Mouse (Mus musculus) liver, postnatal 0 days (tissue): Measurements from ENCODE around the gene 1110059E24Rik. TPM values are rescaled to one million over a fixed set of nuclear protein-coding genes. Genes with fewer than 3 reads are reported as not detected.

Experiments used
- ATAC-seq: fragments of 200-750 bp; cut with Nextera tagmentation; 2 replicates; pipeline ENCODE4 v1.8.0; 2017; ENCODE audit warnings: mild to moderate bottlenecking, moderate library complexity
- DNase-seq: peaks from one replicate; pipeline ENCODE4 v3.0.0-alpha.2; 2016
- H3K27ac ChIP-seq: fragments of 300-500 bp; sonication (generic); 2 replicates; pipeline ENCODE4 v1.5.1; 2014; ENCODE audit warnings: antibody characterized with exemption, moderate library complexity, mild to moderate bottlenecking, low read depth
- H3K27me3 ChIP-seq: fragments of 300-500 bp; sonication (generic); 2 replicates; pipeline ENCODE4 v1.6.1; 2014; ENCODE audit warnings: low read length, control low read depth, mixed read lengths; ENCODE audit not compliant: insufficient read depth
- H3K36me3 ChIP-seq: fragments of 300-500 bp; sonication (generic); replicated peaks from 2 replicates; pipeline ENCODE4 v1.6.1; 2014; ENCODE audit warnings: mild to moderate bottlenecking, control low read depth, low read length, moderate library complexity, mixed read lengths; ENCODE audit not compliant: insufficient read depth
- H3K4me1 ChIP-seq: fragments of 300-500 bp; sonication (generic); 2 replicates; pipeline ENCODE4 v1.6.1; 2014; ENCODE audit warnings: antibody characterized with exemption, mild to moderate bottlenecking, control low read depth; ENCODE audit not compliant: insufficient read depth
- H3K4me2 ChIP-seq: fragments of 300-500 bp; sonication (generic); 2 replicates; pipeline ENCODE4 v1.6.1; 2014; ENCODE audit warnings: low read depth, mild to moderate bottlenecking, low read length, moderate library complexity, mixed read lengths
- H3K4me3 ChIP-seq: fragments of 300-500 bp; sonication (generic); 2 replicates; pipeline ENCODE4 v1.5.1; 2014; ENCODE audit warnings: low read depth, low read length
- H3K9ac ChIP-seq: fragments of 300-500 bp; sonication (generic); replicated peaks from 2 replicates; pipeline ENCODE4 v1.6.1; 2014; ENCODE audit warnings: mild to moderate bottlenecking, moderate library complexity
- H3K9me3 ChIP-seq: fragments of 300-500 bp; sonication (generic); 2 replicates; pipeline ENCODE4 v1.6.1; 2016; ENCODE audit warnings: mild to moderate bottlenecking, control low read depth, low read length, mixed read lengths
- CTCF ChIP-seq: sonication (generic); IDR thresholded peaks from 2 replicates; pipeline ENCODE4 v1.5.1; 2016; ENCODE audit warnings: antibody characterized with exemption, low read depth
- EP300 ChIP-seq: IDR thresholded peaks from 2 replicates; pipeline ENCODE4 v1.6.1; 2016; ENCODE audit warnings: antibody characterized with exemption, low read depth, mild to moderate bottlenecking
- WGBS: fragments of 180-500 bp; shearing (Covaris S2); extraction: QIAGEN DNeasy Blood & Tissue Kit; methylation state at CpG from one replicate; pipeline ENCODE4 v1.1.7; 2014; ENCODE audit not compliant: insufficient replicate concordance; 5-methylcytosine and 5-hydroxymethylcytosine counted together
- polyA plus RNA-seq: library from polyadenylated mRNA; unstranded; fragments of >200 nt; fragmentation: Nextera tagmentation; extraction: Ambion mirVana; gene quantifications from 2 replicates; pipeline ENCODE4 v1.2.1, GENCODE M21; 2015

The 1110059E24Rik gene
- polyA plus RNA-seq: 17.7 and 18.6 TPM in 2 replicates

- Histone ChIP-seq H3K27me3 (no peaks in the 10 kb centered on the region), H3K9ac (peak within 1 kb of the TSS; percentile 89), H3K4me1 (peaks cover 23% of the 10 kb centered on the region), H3K27ac (peak within 1 kb of the TSS; percentile 98), H3K4me2 (peak within 1 kb of the TSS; percentile 83), H3K36me3 (no peaks in the 10 kb centered on the region), H3K9me3 (no peaks in the 10 kb centered on the region), H3K4me3 (peak within 1 kb of the TSS; percentile 86)
- ATAC-seq: peak; percentile 98
- TF ChIP-seq CTCF (no peak), EP300 (0 out of 2 replicates have a peak, but pooled peaks have one; percentile 38)
- WGBS: 6% methylated on average over 52 of the region's 52 CpGs
- peak; percentile 95 for DNase-seq
Observed at GRCm38 (mm10) chr19:21652285-21653171, at the start of gene 1110059E24Rik. Gene 1110059E24Rik (minus strand): TSS chr19:21652976.

- no peak overlapping the region for H3K4me3 ChIP-seq
- H3K9ac ChIP-seq: no peak overlapping the region
- no peaks in the 10 kb centered on the region for H3K9me3 ChIP-seq
- no peak for TF ChIP-seq EP300
- no peak for TF ChIP-seq CTCF
- H3K27me3 ChIP-seq: no peaks in the 10 kb centered on the region
- no peak overlapping the region for H3K27ac ChIP-seq
- no peak for ATAC-seq
- H3K4me1 ChIP-seq: no peaks in the 10 kb centered on the region
- WGBS: 85% methylated on average over 10 of the region's 10 CpGs
- H3K36me3 ChIP-seq: peaks cover 25% of the 10 kb centered on the region
- no peak overlapping the region for H3K4me2 ChIP-seq
- no peak for DNase-seq
Observed at GRCm38 (mm10) chr19:21680986-21681385, 28.2 kb upstream of the 1110059E24Rik start.

GRCm38 (mm10) chr19:21680091-21680490 lies 27.3 kb upstream of the 1110059E24Rik start:
- Histone ChIP-seq H3K4me2 (no peak overlapping the region), H3K4me1 (no peaks in the 10 kb centered on the region), H3K4me3 (no peak overlapping the region), H3K9me3 (no peaks in the 10 kb centered on the region), H3K27ac (no peak overlapping the region), H3K9ac (no peak overlapping the region), H3K27me3 (no peaks in the 10 kb centered on the region), H3K36me3 (peaks cover 22% of the 10 kb centered on the region)
- ATAC-seq (no peak), DNase-seq (no peak)
- 84% methylated on average over 3 of the region's 3 CpGs for WGBS
- TF ChIP-seq CTCF (no peak), EP300 (no peak)

- Histone ChIP-seq H3K9ac (no peak overlapping the region), H3K36me3 (peaks cover 6% of the 10 kb centered on the region; the same call in 1 of the 2 replicates), H3K4me1 (no peaks in the 10 kb centered on the region), H3K4me2 (no peak overlapping the region), H3K4me3 (no peak overlapping the region), H3K27me3 (no peaks in the 10 kb centered on the region), H3K9me3 (no peaks in the 10 kb centered on the region), H3K27ac (no peak overlapping the region)
- ATAC-seq (no peak), DNase-seq (no peak)
- TF ChIP-seq CTCF (no peak), EP300 (no peak)
- WGBS: 86% methylated on average over 17 of the region's 17 CpGs
Observed at GRCm38 (mm10) chr19:21674354-21675096, 21.7 kb upstream of the 1110059E24Rik start.

- no peaks in the 10 kb centered on the region; the same call in 1 of the 2 replicates for H3K4me1 ChIP-seq
- TF ChIP-seq CTCF (no peak), EP300 (no peak)
- no peak overlapping the region for H3K4me2 ChIP-seq
- H3K36me3 ChIP-seq: no peaks in the 10 kb centered on the region
- no peaks in the 10 kb centered on the region for H3K9me3 ChIP-seq
- 89% methylated on average over 4 of the region's 4 CpGs for WGBS
- no peak for DNase-seq
- no peak overlapping the region for H3K9ac ChIP-seq
- H3K27ac ChIP-seq: no peak overlapping the region
- no peak for ATAC-seq
- no peak overlapping the region for H3K4me3 ChIP-seq
- no peaks in the 10 kb centered on the region for H3K27me3 ChIP-seq
Observed at GRCm38 (mm10) chr19:21669650-21670049, 16.9 kb upstream of the 1110059E24Rik start.

GRCm38 (mm10) chr19:21663756-21664456 lies 11.1 kb upstream of the 1110059E24Rik start:
- TF ChIP-seq CTCF: no peak
- no peak for TF ChIP-seq EP300
- Histone ChIP-seq H3K36me3 (no peaks in the 10 kb centered on the region), H3K27me3 (no peaks in the 10 kb centered on the region), H3K27ac (no peak overlapping the region), H3K4me3 (no peak overlapping the region), H3K4me1 (peaks cover 21% of the 10 kb centered on the region), H3K4me2 (peak overlapping the region; percentile 4), H3K9me3 (no peaks in the 10 kb centered on the region), H3K9ac (no peak overlapping the region)
- ATAC-seq (0 out of 2 replicates have a peak, but pooled peaks have one; percentile 13), DNase-seq (no peak)
- WGBS: 36% methylated on average over 4 of the region's 4 CpGs
